Mouse (Mus musculus) limb, embryonic 14.5 days (tissue): ENCODE data around the gene Adamts15. TPM values are rescaled to one million over a fixed set of nuclear protein-coding genes. Genes with fewer than 3 reads are reported as not detected.
A peak's percentile ranks its signal among the peaks of the same experiment; 100 is the strongest.

Experiments used
- ATAC-seq: fragments of 200-750 bp; cut with Nextera tagmentation; 2 replicates; pipeline ENCODE4 v1.8.0; 2017; ENCODE audit warnings: low read depth, moderate number of reproducible peaks, moderate TSS enrichment; ENCODE audit not compliant: low FRiP score
- DNase-seq: peaks from one replicate; pipeline ENCODE4 v3.0.0-alpha.2; 2015; ENCODE audit warnings: low spot score
- H3K27ac ChIP-seq: fragments of 300-500 bp; sonication (generic); replicated peaks from 2 replicates; pipeline ENCODE4 v1.5.1; 2014; ENCODE audit warnings: low read depth, mild to moderate bottlenecking, low read length, moderate library complexity, mixed read lengths
- H3K27me3 ChIP-seq: fragments of 300-500 bp; sonication (generic); 2 replicates; pipeline ENCODE4 v1.6.1; 2014; ENCODE audit warnings: low read length, mixed read lengths; ENCODE audit not compliant: control insufficient read depth, insufficient read depth
- H3K36me3 ChIP-seq: fragments of 300-500 bp; sonication (generic); 2 replicates; pipeline ENCODE4 v1.6.1; 2014; ENCODE audit warnings: mild to moderate bottlenecking, low read length, moderate library complexity, mixed read lengths; ENCODE audit not compliant: control insufficient read depth, insufficient read depth
- H3K4me1 ChIP-seq: fragments of 300-500 bp; sonication (generic); 2 replicates; pipeline ENCODE4 v1.6.1; 2014; ENCODE audit warnings: antibody characterized with exemption, low read length, mixed read lengths; ENCODE audit not compliant: control insufficient read depth, insufficient read depth
- H3K4me2 ChIP-seq: fragments of 300-500 bp; sonication (generic); replicated peaks from 2 replicates; pipeline ENCODE4 v1.6.1; 2014; ENCODE audit warnings: low read depth, mild to moderate bottlenecking, low read length, moderate library complexity; ENCODE audit not compliant: severe bottlenecking
- H3K4me3 ChIP-seq: fragments of 300-500 bp; sonication (generic); replicated peaks from 2 replicates; pipeline ENCODE4 v1.5.1; 2014; ENCODE audit warnings: low read length
- H3K9ac ChIP-seq: fragments of 300-500 bp; sonication (generic); 2 replicates; pipeline ENCODE4 v1.6.1; 2014; ENCODE audit warnings: mild to moderate bottlenecking, low read depth, low read length, moderate library complexity; ENCODE audit not compliant: severe bottlenecking
- H3K9me3 ChIP-seq: fragments of 300-500 bp; sonication (generic); 2 replicates; pipeline ENCODE4 v1.6.1; 2016; ENCODE audit warnings: low read length; ENCODE audit not compliant: control insufficient read depth
- POLR2A ChIP-seq: fragments of 200-500 bp; IDR thresholded peaks from 2 replicates; pipeline ENCODE4 v1.8.0; 2012; ENCODE audit warnings: inconsistent platforms, mild to moderate bottlenecking, moderate library complexity, borderline replicate concordance; ENCODE audit not compliant: insufficient read depth, insufficient read length; ENCODE audit errors: extremely low read depth
- WGBS: fragments of 180-500 bp; shearing (Covaris S2); extraction: QIAGEN DNeasy Blood & Tissue Kit; methylation state at CpG from one replicate; pipeline ENCODE4 v1.1.7; 2014; 5-methylcytosine and 5-hydroxymethylcytosine counted together
- polyA plus RNA-seq, 2 experiments: library from polyadenylated mRNA; depleted of rRNA in 1 of 2; stranded (reverse) in 1 of 2; unstranded in 1 of 2; fragments of >200 nt; fragmentation: Nextera tagmentation in 1 of 2; extraction: Ambion mirVana in 1 of 2; gene quantifications; 2 replicates each; pipeline versions ENCODE4 v1.2.1 to v1.2.3; 2012 to 2014

The Adamts15 gene
- polyA plus RNA-seq, 2 experiments: 29.0 to 33.2 TPM

- Histone ChIP-seq H3K36me3 (no peaks in the 10 kb centered on the region), H3K4me1 (peaks cover 5% of the 10 kb centered on the region; the same call in 1 of the 2 replicates), H3K9ac (no peak overlapping the region), H3K4me2 (no peak overlapping the region), H3K27ac (no peak overlapping the region), H3K9me3 (no peaks in the 10 kb centered on the region), H3K4me3 (no peak overlapping the region), H3K27me3 (no peaks in the 10 kb centered on the region)
- no peak for TF ChIP-seq POLR2A
- DNase-seq (no peak), ATAC-seq (no peak)
- 74% methylated on average over 4 of the region's 4 CpGs for WGBS
These were observed 41.5 kb upstream of the Adamts15 start for GRCm38 (mm10) chr9:30963780-30964179.

- Histone ChIP-seq H3K27ac (no peak overlapping the region), H3K27me3 (no peaks in the 10 kb centered on the region), H3K9me3 (no peaks in the 10 kb centered on the region), H3K4me2 (no peak overlapping the region), H3K4me1 (peaks cover 4% of the 10 kb centered on the region; the same call in 1 of the 2 replicates), H3K9ac (no peak overlapping the region), H3K4me3 (no peak overlapping the region), H3K36me3 (no peaks in the 10 kb centered on the region)
- 84% methylated on average over 9 of the region's 9 CpGs for WGBS
- ATAC-seq (no peak), DNase-seq (no peak)
- no peak for TF ChIP-seq POLR2A
These were observed 33.0 kb upstream of the Adamts15 start for GRCm38 (mm10) chr9:30955246-30955645.

- 0 out of 2 replicates have a peak, but pooled peaks have one; percentile 31 for ATAC-seq
- no peak overlapping the region for H3K4me2 ChIP-seq
These were observed 31.0 kb upstream of the Adamts15 start for GRCm38 (mm10) chr9:30953287-30953686.

GRCm38 (mm10) chr9:30951461-30951860, 29.2 kb upstream of the Adamts15 start:
- H3K27me3 ChIP-seq: no peaks in the 10 kb centered on the region
- H3K9ac ChIP-seq: no peak overlapping the region
- peaks cover 6% of the 10 kb centered on the region; the same call in 1 of the 2 replicates for H3K4me1 ChIP-seq
- H3K4me3 ChIP-seq: no peak overlapping the region
- H3K36me3 ChIP-seq: no peaks in the 10 kb centered on the region
- no peak for TF ChIP-seq POLR2A
- no peak overlapping the region for H3K4me2 ChIP-seq
- H3K9me3 ChIP-seq: no peaks in the 10 kb centered on the region
- DNase-seq (no peak), ATAC-seq (no peak)
- WGBS: 80% methylated on average over 5 of the region's 5 CpGs
- H3K27ac ChIP-seq: no peak overlapping the region

More at GRCm38 (mm10) chr9:30953287-30953686, 31.0 kb upstream of the Adamts15 start:
- H3K4me3 ChIP-seq: no peak overlapping the region
- TF ChIP-seq POLR2A: no peak
- peaks cover 6% of the 10 kb centered on the region; the same call in 1 of the 2 replicates for H3K4me1 ChIP-seq
- no peaks in the 10 kb centered on the region for H3K9me3 ChIP-seq
- H3K9ac ChIP-seq: no peak overlapping the region
- DNase-seq: no peak
- H3K27ac ChIP-seq: no peak overlapping the region
- no peaks in the 10 kb centered on the region for H3K27me3 ChIP-seq
- WGBS: 50% methylated on average over 8 of the region's 8 CpGs
- no peaks in the 10 kb centered on the region for H3K36me3 ChIP-seq

GRCm38 (mm10) chr9:30950592-30950991, 28.3 kb upstream of the Adamts15 start:
- no peak overlapping the region for H3K4me3 ChIP-seq
- DNase-seq: peak; percentile 36
- peaks cover 9% of the 10 kb centered on the region; the same call in 1 of the 2 replicates for H3K27me3 ChIP-seq
- H3K4me2 ChIP-seq: no peak overlapping the region
- ATAC-seq: no peak
- WGBS: 61% methylated on average over 4 of the region's 4 CpGs
- no peak overlapping the region for H3K27ac ChIP-seq
- no peak for TF ChIP-seq POLR2A
- H3K4me1 ChIP-seq: peaks cover 6% of the 10 kb centered on the region; the same call in 1 of the 2 replicates
- H3K9ac ChIP-seq: no peak overlapping the region
- H3K9me3 ChIP-seq: no peaks in the 10 kb centered on the region
- H3K36me3 ChIP-seq: no peaks in the 10 kb centered on the region
